Mouse (Mus musculus): ENCODE measurements around the gene Actr3. TPM values are rescaled to one million over a fixed set of nuclear protein-coding genes. Genes with fewer than 3 reads are reported as not detected.
A peak's percentile ranks its signal among the peaks of the same experiment; 100 is the strongest.

Actr3 gene
- 223 and 229 TPM in 2 replicates for polyA plus RNA-seq (2016; fragmentation: Nextera tagmentation; extraction: Ambion mirVana)

DNA sequence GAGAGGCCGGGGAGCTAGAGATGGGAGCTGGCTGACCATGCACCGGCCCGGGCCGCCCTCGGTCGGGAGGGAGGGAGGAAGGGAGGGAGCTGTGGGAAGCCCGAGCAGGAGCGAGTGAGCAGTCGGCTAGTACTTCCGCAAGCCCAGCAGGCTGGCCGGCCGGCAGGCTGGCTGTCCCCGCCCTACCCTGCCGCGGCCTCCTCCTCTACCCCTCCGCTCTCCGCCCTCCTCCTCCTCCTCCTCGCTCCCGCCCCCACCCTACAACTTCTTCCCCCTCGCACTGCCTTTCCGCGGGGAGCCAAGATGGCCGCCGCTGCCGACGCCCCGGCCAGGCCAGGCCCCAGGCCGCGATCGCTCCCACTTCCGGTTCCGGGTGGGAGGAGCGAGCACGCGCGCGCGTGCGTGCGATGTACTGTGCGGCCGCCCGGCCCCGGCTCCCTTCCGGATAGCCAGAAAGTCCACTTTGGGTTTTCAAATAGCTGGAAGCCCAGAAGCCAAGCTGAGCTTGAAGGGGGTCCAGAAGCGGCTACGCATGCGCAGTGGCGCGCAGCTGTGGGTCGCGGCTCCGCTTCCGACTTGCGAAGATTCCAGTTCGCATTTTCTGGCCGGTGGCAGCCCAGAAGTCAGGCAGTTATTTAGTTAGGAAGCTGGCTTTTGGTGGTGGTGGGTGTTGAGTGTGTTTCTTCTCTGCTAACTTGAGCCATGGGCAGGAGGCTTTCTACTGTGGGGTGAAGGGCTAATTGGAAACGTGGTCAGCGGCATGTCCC lies at the start of gene Actr3:
Actr3 (minus strand) TSS at position 359 of the 767 bp plus-strand sequence.
- peak; percentile 99 for DNase-seq (ENCODE audit: extremely low spot score, low spot score)
- Histone ChIP-seq H3K36me3 (replicated peaks) (no peaks in the 10 kb centered on the region), H3K9me3 (no peaks in the 10 kb centered on the region), H3K4me3 (peak within 1 kb of the TSS; percentile 79), H3K27ac (peak within 1 kb of the TSS; percentile 96), H3K27me3 (ENCODE audit: poor library complexity, severe bottlenecking) (no peaks in the 10 kb centered on the region), H3K4me1 (peaks cover 25% of the 10 kb centered on the region)
- under 1% methylated on average over 43 of the region's 59 CpGs for WGBS

DNA sequence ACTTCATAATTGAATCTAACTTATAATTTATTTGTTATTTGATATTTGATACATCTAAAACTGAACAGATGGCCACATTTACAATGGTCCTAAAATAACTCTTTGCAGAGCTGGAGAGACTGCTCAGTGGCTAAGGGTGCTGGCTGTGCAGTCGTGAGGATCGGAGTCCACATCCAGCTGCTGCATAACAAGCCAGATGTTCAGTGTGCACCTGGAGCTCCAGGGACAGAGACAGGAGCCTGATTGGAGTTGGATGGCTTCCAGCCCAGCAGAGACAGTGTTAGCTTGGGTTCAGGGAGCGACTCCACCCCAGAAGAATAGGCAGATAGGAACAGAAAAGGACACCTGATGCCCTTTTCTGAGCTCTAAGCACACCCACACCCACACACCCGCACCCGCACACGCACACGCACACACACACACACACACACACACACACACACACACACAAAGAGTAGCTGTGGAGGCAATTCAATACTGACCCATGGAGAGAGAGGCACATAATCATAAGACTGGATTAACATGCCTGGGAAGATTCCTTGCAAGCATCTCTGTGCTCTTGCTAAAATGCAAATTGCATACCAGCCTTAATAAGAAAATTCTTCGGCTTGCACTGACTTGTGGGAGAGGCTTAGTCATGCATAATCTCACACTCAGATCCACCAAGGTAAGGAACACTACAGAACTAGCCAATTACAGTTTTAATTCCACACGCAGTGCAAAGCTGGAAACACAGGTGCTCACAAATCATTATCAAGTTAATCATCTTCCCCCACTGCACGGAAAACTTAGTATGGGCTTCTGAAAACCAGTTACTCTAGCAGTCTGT lies 47.1 kb upstream of the Actr3 start:
- Histone ChIP-seq H3K27ac (no peak overlapping the region), H3K4me1 (0 out of 2 replicates have a peak, but pooled peaks cover 6% of the 10 kb centered on the region), H3K27me3 (ENCODE audit: poor library complexity, severe bottlenecking) (no peaks in the 10 kb centered on the region), H3K9me3 (no peaks in the 10 kb centered on the region), H3K4me3 (no peak overlapping the region), H3K36me3 (replicated peaks) (no peaks in the 10 kb centered on the region)
- WGBS: 93% methylated on average over 10 of the region's 10 CpGs
- DNase-seq (ENCODE audit: extremely low spot score, low spot score): no peak

DNA sequence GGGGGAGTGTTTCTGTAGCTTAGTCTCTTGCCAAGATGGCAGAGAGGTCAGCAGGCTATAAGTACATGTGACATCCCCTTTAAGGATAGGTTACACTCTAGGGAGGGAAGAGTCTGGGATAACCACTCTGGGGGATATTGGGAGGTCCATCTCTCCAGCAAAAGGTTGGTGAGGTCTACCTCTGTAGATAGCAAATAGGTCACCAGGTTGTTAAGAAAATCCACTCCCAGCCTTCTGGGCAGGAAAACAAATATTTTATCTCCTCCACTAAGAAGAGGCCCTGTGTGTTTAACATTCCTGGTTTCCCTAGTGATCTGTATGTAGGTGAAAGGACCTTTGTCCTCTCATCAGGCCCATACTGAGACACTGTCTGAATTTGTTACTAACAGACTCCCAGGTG lies 46.3 kb upstream of the Actr3 start:
- 0 out of 2 replicates have a peak, but pooled peaks cover 6% of the 10 kb centered on the region for H3K4me1 ChIP-seq
- no peaks in the 10 kb centered on the region for H3K9me3 ChIP-seq
- no peak for DNase-seq (ENCODE audit: extremely low spot score, low spot score)

DNA sequence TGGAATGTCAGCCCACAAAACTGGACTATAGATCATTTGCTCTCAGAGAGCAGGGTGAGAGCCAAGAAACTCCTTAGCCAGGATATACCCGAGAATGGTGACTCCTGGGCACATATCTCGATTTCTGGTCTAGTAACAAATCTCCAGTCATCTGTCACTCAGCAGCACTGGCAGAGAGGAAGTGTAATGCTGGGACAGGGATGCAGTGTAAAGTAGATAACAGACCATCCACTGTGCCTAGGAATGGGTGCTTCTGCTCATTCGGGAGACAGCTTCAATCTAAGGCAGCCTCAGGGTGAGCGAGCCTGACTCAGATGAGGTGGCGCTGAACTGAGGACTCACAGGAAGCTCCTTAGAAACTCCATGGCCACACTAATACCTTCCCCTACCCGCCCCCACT lies 43.1 kb upstream of the Actr3 start:
- Histone ChIP-seq H3K36me3 (replicated peaks) (no peaks in the 10 kb centered on the region), H3K4me1 (0 out of 2 replicates have a peak, but pooled peaks cover 6% of the 10 kb centered on the region), H3K27ac (no peak overlapping the region), H3K9me3 (no peaks in the 10 kb centered on the region), H3K4me3 (no peak overlapping the region), H3K27me3 (ENCODE audit: poor library complexity, severe bottlenecking) (no peaks in the 10 kb centered on the region)
- 85% methylated on average over 6 of the region's 6 CpGs for WGBS
- DNase-seq (ENCODE audit: extremely low spot score, low spot score): no peak

More for the DNA sequence above, 46.3 kb upstream of the Actr3 start:
- no peaks in the 10 kb centered on the region for H3K36me3 ChIP-seq (replicated peaks)
- no peaks in the 10 kb centered on the region for H3K27me3 ChIP-seq (ENCODE audit: poor library complexity, severe bottlenecking)
- no peak overlapping the region for H3K4me3 ChIP-seq
- no peak overlapping the region for H3K27ac ChIP-seq

DNA sequence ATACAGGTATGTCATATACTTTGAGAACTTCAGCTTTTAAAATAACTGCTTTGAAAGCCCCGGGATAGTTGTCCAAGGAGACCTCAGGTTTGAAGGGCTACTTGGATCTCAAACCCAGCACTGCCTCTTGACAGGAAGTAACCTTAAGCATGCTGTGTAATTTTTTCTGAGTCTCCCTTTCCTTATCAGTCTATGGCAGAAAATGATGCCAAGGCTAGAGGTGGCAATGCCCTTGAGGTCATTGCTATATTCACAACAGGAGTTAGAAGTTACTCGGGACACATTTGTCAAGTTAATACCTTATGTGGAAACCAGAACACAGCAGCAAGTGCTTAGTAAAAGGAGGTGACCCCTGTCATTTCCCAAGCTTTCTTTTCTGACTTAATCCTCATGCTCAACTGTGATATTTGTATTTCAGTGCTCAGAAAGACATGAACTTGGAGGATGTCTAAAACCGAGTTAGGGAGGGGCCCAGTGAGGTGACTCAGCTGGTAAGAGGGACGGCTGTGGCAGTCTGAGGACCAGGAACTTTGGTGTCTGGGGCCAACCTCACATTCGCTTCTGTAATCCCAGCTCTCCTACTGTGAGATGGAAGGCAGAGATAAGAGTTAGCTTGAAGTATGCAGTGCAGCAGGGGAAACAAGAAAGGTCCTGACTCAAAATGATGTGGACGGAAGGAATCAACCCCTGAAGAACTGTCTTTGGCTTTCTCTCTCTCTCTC lies 40.6 kb upstream of the Actr3 start:
- 75% methylated on average over 6 of the region's 6 CpGs for WGBS
- no peaks in the 10 kb centered on the region for H3K36me3 ChIP-seq (replicated peaks)
- no peaks in the 10 kb centered on the region for H3K4me1 ChIP-seq
- no peak overlapping the region for H3K27ac ChIP-seq
- H3K4me3 ChIP-seq: no peak overlapping the region
- no peaks in the 10 kb centered on the region for H3K9me3 ChIP-seq
- no peak for DNase-seq (ENCODE audit: extremely low spot score, low spot score)
- no peaks in the 10 kb centered on the region for H3K27me3 ChIP-seq (ENCODE audit: poor library complexity, severe bottlenecking)

DNA sequence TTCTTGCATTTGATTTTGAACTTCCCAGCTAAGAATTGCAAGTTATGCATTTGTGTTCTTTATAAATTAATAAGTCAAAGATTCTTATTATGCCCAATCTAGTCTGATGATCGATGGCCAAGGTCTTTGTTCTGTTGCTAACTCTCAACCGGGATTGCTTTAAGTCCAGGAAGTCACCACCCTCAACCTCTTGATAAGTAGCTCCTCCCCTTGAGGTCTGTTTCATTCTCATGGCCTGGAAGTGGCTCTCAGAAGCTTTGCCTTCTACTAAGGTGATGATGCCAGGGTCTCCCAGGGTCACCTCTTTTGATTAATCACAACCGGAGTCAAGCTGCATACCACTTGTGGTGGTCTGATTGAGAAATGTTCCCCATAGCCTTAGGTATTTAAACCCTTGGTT lies 38.3 kb upstream of the Actr3 start:
- no peak overlapping the region for H3K27ac ChIP-seq
- no peak overlapping the region for H3K4me3 ChIP-seq
- DNase-seq (ENCODE audit: extremely low spot score, low spot score): no peak
- no peaks in the 10 kb centered on the region for H3K27me3 ChIP-seq (ENCODE audit: poor library complexity, severe bottlenecking)
- 94% methylated on average over 3 of the region's 3 CpGs for WGBS
- H3K4me1 ChIP-seq: no peaks in the 10 kb centered on the region
- no peaks in the 10 kb centered on the region for H3K9me3 ChIP-seq
- H3K36me3 ChIP-seq (replicated peaks): no peaks in the 10 kb centered on the region

DNA sequence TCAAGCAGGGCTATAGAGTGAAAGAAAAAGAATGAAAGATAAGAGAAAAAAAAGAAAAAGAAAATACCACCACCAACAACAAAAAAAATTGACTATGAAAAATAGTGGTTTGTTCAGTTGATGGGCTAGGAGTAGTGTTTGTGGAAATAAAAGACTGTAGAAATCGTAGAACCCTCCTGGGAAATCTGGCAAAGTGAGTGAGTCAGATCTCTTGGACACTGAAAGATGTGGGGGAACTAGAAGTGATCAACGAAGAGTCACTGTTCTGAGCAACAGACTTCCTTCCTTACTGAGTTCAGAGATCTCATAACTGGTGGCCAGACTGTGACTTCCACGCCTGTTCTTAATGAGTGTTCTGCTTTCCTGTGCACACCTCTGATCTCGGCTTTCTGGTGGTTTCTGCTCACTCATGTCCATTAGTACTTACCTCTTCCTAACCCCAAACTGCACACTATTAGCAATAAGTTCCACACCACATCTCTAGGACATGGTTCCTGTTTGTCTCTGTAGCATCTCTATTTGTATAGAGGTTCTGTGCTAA lies 37.7 kb upstream of the Actr3 start:
- Histone ChIP-seq H3K4me1 (no peaks in the 10 kb centered on the region), H3K4me3 (no peak overlapping the region), H3K36me3 (replicated peaks) (no peaks in the 10 kb centered on the region), H3K9me3 (no peaks in the 10 kb centered on the region), H3K27me3 (ENCODE audit: poor library complexity, severe bottlenecking) (no peaks in the 10 kb centered on the region), H3K27ac (no peak overlapping the region)
- 85% methylated on average over 4 of the region's 4 CpGs for WGBS
- DNase-seq (ENCODE audit: extremely low spot score, low spot score): no peak

DNA sequence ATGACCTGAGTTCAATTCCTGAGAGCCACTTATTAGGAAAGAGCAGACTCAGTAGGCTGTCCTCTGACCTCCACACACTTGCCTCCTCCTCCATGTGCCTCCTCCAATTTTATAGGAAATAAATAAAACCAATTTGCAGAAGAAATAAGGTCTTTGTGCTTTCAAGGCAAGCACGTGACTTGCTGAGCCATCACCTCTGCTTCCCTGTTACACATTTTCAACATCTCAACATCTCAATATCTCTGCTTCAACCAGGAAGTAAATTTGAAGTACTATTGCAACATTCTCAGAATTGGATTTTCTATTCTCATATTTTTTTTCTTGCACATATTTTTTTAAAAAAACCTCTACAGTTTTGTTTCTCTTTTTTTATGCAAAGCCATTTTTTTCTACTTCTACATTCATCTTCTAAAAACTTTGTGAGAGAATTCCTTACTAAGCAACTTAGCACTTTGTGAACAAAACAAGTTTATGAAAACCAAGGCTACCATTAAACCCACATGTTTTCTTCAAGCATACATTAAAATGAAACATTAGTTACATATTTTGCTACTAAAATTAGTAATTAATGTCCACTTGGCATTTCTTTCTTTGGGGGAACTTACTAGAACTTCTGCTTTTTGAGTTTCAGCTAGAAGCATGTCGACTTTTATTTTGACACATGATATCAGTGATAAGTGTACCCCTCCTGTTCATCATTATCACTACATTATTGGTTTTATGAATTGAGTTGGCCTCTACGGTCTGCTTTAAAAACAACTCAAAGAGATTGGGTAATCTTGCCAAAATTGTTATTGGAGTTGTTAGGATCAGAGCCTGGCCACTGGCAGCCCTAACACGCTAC lies 35.5 kb upstream of the Actr3 start:
- H3K9me3 ChIP-seq: no peaks in the 10 kb centered on the region
- H3K4me3 ChIP-seq: no peak overlapping the region
- H3K36me3 ChIP-seq (replicated peaks): no peaks in the 10 kb centered on the region
- no peak overlapping the region for H3K27ac ChIP-seq
- 88% methylated on average over 4 of the region's 4 CpGs for WGBS
- H3K4me1 ChIP-seq: no peaks in the 10 kb centered on the region
- DNase-seq (ENCODE audit: extremely low spot score, low spot score): no peak
- no peaks in the 10 kb centered on the region for H3K27me3 ChIP-seq (ENCODE audit: poor library complexity, severe bottlenecking)

DNA sequence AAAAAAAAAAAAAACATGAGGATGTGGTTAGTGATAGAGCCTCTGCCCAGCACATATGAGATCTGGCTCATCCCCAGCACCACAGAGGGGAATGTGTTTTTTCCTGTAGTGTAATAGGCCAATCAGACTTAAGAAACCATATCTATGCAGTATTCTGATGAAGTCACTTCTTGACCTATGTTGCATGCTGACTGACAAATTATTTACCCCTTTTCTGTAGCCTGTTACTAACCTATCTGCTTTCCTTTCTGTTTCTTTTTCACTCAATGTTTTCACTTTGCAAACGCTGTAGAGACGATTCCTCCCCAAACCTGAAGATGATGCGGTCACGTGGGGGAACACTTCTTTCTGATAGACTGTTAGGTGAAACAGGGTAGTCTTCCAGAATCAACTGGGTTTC lies 32.4 kb upstream of the Actr3 start:
- Histone ChIP-seq H3K4me1 (no peaks in the 10 kb centered on the region), H3K27ac (no peak overlapping the region), H3K9me3 (no peaks in the 10 kb centered on the region), H3K36me3 (replicated peaks) (no peaks in the 10 kb centered on the region), H3K4me3 (no peak overlapping the region), H3K27me3 (ENCODE audit: poor library complexity, severe bottlenecking) (no peaks in the 10 kb centered on the region)
- 93% methylated on average over 4 of the region's 4 CpGs for WGBS
- DNase-seq (ENCODE audit: extremely low spot score, low spot score): no peak

DNA sequence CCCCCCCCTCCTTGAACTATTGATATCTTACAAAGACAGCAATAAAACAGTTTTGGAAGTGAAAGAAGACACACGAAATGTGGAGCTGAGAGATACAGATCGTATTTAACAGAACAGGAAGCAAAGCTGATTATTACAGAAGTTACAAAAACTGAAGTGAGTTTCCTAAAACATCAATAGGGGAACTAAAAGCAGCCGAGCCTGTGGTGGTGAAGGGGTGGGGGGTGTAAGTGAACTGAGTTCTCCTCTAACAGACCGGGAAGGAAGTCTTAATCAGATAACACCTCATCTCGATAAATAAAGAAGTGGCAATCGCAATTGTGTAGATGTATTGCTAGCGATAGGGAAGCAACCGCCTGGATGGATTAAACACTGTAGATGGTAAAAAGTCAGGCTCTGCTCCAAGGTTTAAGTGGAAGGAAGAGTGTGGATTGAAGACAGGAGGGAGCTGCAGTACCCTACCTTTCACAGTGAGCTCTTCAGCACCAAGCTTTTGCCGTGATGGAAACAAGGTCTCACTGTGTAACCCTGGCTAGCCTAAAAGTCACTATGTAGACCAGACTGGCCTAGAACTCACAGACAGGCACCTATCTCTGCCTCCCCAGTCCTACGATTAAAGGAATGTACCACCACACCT lies 31.2 kb upstream of the Actr3 start:
- Histone ChIP-seq H3K4me1 (no peaks in the 10 kb centered on the region), H3K27me3 (ENCODE audit: poor library complexity, severe bottlenecking) (no peaks in the 10 kb centered on the region), H3K27ac (no peak overlapping the region), H3K36me3 (replicated peaks) (no peaks in the 10 kb centered on the region), H3K4me3 (no peak overlapping the region), H3K9me3 (no peaks in the 10 kb centered on the region)
- 90% methylated on average over 10 of the region's 10 CpGs for WGBS
- DNase-seq (ENCODE audit: extremely low spot score, low spot score): no peak

DNA sequence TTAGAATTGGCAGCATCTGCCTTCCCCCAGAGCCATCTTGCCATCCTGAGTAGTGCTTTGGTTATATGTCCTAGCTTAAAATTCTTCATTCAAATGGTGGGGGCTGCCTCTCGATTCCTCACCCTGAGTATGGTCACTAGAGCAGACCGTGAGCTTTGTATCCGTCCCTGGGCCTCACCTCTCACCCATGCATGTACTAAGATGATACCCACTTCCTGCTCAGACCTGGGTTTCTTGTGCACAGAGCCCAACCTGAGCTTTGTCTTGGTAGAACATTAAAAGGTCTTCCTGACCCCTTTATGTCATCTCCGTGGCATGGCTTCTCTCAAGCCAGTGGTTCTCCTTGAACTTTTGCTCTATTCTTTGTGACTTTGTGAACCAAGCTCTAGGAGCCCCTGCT lies 28.5 kb upstream of the Actr3 start:
- Histone ChIP-seq H3K9me3 (no peaks in the 10 kb centered on the region), H3K27me3 (ENCODE audit: poor library complexity, severe bottlenecking) (no peaks in the 10 kb centered on the region), H3K27ac (no peak overlapping the region), H3K4me1 (no peaks in the 10 kb centered on the region), H3K36me3 (replicated peaks) (no peaks in the 10 kb centered on the region), H3K4me3 (no peak overlapping the region)
- DNase-seq (ENCODE audit: extremely low spot score, low spot score): no peak
- WGBS: 95% methylated on average over 4 of the region's 4 CpGs

Data from forebrain, embryonic 10.5 days (tissue).